Mouse (Mus musculus) E14TG2a.4 (cell line): ENCODE results near the gene Amh.

Experiments
- CTCF ChIP-seq: conservative IDR thresholded peaks from 2 replicates; pipeline ENCODE4 v1.5.1; 2014; ENCODE audit warnings: low read length
- NANOG ChIP-seq: IDR thresholded peaks from 2 replicates; pipeline ENCODE4 v1.6.1; 2014; ENCODE audit warnings: borderline replicate concordance, low read length, mixed read lengths

- no peak for TF ChIP-seq CTCF
- no peak for TF ChIP-seq NANOG
Observed at GRCm38 (mm10) chr10:80837827-80838226, 32.8 kb downstream of the Amh start.
